Mouse (Mus musculus): Measurements from ENCODE around the gene Xylb.
A peak's percentile ranks its signal among the peaks of the same experiment; 100 is the strongest.

Xylb gene

DNA sequence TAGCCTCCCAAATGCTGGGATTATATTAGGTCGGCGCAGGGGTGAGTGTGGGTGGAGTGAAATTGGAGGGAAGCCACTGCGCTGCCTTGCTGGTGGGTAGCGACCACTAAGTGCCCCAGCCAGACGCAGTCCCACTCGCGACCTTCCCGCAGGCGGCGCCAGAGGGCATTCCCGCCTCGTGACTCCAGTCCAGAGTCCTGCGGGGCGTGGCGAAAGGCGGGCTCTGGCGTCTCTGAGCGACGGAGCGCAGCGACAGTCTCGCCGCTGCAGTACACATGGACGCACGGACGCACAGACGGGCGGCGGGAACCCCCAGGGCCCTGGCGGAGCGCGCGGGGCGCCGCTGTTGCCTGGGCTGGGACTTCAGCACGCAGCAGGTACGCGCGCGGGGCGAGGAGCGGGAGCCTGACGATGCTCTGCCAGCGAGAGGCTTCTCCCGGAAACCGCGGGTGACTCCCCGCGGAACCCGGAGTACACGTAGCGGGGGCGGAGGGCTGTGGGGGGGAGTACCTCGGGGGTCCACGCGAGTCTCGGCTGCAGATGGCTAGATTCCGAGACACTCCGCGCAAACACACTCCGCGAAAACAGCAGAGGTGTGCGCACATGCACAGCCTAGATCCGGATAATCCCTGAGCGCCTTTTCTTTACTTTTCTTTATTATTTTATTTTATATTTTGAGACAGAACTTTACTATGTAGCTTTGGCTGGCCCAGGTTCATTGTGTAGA lies at the start of gene Xylb:
Gene Xylb, plus strand, starts transcription at position 51 of the 727 bp plus-strand sequence.
- peak; percentile 97 for DNase-seq

DNA sequence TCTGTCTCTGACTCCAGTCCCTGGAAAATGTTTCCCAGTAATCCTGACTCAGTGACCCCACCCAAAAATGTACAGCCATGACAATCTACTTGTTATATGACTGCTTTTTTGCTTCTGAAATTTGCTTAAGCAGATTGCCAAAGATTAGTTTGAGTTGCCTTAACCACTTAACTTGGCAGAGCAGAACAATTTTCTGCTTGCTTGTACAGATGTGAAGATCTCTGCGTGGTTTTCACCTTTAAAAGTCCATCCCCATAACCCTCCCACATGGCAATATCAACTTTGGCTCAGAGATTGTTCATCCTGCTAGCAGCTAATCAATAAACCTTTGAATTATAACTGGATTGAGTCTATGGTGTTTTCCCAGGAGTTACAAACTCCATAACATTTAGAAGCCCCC lies 48.1 kb upstream of the Xylb start:
- DNase-seq = no peak

GRCm38 (mm10) chr9:119313096-119313495 lies 44.1 kb upstream of the Xylb start:
- no peak for DNase-seq

DNA sequence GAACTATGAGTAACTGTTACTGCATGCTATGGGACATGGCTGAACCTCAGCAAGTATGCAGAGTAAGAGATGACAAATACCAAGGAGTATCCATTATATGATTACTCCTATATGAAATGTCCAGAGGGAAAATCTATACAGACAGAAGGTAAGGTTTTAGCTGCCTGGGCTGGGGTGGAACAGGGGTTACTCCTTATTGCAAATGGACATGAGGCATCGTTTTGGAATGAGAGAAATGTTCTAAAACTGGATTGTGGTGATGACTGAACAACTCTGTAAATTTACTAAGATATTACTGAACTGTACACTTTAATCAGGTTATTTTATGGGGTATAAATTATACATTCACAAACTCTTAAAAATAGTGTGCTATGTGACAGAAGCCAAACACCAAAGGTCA lies 38.3 kb upstream of the Xylb start:
- DNase-seq = no peak

DNA sequence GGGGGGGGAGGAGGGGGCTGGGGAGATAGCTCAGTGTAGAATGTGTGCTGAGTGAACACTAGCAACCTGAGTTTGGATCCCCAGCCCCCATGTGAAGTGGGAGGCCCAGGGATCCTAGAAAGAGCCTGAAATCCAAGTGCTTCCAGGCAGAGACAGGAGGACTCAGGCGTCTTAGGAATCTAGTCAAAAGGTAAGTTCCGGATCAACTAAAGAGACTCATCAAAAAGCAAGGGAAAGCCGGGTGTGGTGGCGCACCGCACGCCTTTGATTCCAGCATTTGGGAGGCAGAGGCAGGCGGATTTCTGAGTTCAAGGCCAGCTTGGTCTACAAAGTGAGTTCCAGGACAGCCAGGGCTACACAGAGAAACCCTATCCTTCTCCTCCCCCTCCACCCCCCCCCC lies 36.7 kb upstream of the Xylb start:
- DNase-seq = no peak

DNA sequence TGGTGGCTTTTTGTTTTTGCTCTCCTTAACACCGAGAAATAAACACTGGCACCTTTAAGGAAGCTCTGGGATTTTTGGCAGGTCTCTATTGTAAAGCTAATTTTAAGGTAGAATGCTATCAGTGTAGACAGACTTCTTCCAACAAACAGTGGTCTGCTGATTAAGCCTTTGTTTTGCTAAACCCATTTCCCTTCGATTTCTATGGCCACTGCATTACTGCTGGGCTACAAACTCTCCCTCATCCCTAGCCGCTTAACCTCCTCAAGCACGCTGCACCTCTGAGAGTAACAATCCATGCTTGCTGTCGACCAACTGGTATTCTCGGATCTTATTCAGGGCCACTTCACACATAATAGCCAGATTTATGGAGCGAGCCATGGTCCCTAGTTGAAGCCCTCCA lies 36.2 kb upstream of the Xylb start:
- no peak for DNase-seq

- peak in 1 of 2 experiments; percentile 63 for DNase-seq
Measured at GRCm38 (mm10) chr9:119321392-119322229, 35.6 kb upstream of the Xylb start.

GRCm38 (mm10) chr9:119322289-119323259 lies 34.6 kb upstream of the Xylb start, which contains the start of gene Oxsr1:
Gene Oxsr1, minus strand, starts transcription at chr9:119322427.
- DNase-seq = peak; percentile 99 to 100

DNA sequence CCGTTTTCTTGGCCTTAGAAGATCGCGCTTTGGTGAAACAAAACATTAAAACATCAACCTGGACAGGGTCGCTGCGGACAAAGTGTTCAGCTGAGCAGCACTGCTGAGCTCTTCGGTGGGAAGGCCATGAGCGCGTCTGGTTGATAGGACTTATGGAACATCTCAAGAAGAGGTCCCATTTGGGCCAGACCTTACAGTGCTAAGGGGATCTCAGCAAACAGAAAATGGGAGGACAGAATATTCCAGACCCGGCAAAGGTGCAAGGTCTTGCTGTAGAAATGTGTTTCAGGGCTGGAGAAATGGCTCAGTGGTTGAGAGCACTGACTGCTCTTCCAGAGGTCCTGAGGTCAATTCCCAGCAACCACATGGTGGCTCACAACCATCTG lies 33.9 kb upstream of the Xylb start:
- peak in 1 of 2 experiments; percentile 34 for DNase-seq

GRCm38 (mm10) chr9:119324130-119324529 lies 33.1 kb upstream of the Xylb start:
- no peak for DNase-seq

DNA sequence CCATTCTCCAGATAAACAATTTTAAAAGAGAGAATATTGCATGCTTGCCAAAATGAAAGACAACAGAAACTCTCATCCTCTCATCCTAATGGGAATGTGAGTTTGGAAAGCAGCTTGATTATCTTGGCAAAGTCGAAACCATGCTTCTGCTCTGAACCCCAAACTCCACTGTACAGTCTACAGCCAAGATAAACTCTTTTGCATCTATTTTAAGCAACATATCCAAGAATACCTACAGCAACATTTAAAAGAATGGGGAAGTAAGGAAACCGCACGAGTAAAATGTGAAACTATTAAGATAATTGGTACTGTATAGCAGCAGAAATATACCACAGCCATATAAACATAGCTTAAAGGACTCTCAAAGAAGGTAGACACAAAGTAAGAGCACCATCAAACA lies 28.7 kb upstream of the Xylb start:
- DNase-seq = no peak

DNA sequence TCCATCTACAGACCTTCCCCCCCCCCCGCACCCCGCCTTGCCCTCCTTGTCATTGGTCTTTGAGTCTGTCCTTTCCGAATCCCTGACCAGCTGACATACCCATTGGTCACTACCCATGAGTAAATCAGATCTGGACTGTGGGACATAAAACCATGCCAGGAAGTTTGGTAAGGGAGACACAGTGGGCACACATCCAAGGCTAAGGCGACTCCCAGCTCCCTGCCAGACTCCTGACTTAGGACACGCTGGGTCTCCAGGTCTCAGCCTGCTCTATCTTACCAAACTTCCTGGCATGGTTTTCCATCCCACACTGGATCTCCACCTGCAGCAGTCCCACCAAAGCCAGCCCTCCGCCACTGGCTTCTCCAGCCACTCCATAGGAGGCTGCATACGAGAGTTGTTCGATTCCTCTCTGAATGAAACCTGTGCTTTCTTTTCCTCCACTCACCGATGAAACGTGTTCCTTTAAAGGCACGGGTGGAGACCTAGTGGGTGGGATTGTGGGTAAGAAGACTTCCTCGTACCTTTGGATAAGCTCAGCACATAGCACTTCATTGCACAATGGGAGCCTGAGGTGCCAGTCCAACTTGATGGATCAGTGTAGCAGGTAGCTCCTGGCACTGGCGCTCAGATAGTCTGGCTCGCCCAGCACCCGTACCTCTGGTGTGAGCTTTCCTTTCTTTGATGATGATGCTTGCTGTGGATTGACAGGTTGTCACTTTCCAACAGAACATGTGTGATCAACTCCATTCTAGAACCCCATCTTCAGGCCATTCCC lies 26.8 kb upstream of the Xylb start:
- DNase-seq = peak in 1 of 2 experiments; percentile 49

DNA sequence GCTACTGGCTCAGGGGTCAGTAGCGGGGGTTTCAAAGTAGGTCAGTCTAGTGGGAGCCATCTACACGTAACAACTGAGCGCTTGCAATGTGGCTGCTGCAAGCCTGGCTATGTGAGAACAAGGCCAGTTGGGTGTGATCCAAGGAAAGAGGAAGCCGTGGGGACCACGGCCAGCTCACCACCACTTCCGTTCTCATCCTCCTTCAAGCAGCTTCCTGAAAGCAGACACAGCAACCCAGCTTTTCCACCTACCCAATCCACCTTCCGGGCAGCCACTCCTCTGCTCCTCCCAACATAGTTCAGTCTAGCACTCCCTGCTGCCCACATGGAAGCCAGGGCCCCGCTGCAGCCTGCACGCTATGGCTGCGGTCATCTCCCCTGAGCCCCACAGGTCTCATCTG lies 22.9 kb upstream of the Xylb start:
- DNase-seq = peak; percentile 69 to 82

DNA sequence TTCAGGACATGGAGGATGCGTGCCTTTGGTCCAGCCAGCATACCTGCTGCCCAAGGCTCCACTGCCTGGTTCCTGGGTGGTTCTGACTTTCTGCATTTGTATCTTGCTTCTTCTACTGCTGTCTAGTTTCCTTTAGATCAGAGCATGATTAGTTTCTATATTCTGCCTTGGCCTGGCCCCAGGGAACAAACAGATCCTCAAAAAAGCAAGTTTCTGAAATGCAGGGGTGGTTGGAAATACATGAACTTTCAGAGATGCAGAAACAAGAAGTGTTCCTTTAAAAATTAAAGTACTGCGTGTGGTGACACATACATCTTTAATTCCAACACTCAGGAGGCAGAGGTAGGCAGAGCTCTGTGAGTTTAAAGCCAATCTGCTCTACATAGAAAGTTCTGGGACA lies 22.3 kb upstream of the Xylb start:
- DNase-seq = no peak

GRCm38 (mm10) chr9:119335571-119335970 lies 21.6 kb upstream of the Xylb start:
- DNase-seq = peak in 1 of 2 experiments; percentile 25

DNA sequence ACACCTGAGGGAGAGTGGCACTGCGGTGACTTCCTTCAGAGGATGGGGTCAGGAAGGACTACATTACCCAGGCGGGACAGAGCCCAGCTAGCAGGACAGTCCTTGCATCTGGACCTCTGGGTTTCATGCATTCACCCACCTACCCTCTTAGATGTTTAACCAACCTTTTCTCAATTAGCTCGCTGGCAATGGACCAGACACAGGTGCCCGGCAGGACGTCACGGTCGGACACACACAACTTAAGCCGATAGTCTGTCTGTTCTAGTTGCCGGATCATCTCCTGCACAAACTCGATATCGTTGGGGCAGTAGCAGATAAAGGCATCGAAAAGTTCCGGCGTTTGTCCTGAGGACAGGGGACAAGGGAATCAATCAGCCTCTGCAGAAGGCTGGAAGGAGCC lies 19.3 kb upstream of the Xylb start:
- peak; percentile 39 to 42 for DNase-seq

GRCm38 (mm10) chr9:119338350-119338749 lies 18.8 kb upstream of the Xylb start:
- DNase-seq = peak in 1 of 2 experiments; percentile 27

GRCm38 (mm10) chr9:119339106-119339505 lies 18.1 kb upstream of the Xylb start:
- peak in 1 of 2 experiments; percentile 35 for DNase-seq

DNA sequence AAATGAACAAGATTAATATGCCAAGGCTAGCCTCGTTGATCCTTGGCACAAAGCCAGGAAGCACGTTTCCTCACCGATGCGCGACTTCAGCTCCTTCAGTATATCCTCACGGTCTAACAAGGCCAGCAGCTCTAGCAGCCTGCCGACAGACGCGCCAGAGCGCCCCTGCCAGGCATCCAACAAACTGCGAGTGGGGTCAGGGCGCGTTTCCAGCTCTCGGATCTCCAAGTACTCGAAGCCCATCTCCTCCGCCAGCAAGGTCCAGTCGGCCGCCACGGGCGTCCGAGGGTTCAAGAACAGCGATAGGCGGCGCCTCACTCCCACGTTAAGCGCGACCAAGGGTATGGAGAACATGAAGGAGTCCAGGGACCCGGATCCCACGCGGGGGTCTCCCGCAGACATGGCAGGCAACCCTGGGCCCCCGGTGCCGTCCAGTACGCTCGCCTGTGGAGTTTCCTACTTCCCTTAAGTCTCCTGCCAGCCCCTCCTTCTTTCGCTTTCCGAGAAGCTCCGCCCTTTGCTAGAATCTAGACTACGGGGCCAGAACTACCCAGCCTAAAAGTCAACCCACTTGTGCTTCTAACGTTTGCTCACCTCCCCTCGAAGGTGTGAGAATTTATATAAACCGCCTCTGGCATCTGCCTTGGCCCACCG lies 17.5 kb upstream of the Xylb start, which contains the start of gene Acaa1a:
Gene Acaa1a, plus strand, starts transcription at position 119 of the 654 bp plus-strand sequence.
- peak; percentile 80 to 86 for DNase-seq

- peak in 1 of 2 experiments; percentile 17 for DNase-seq
Measured at GRCm38 (mm10) chr9:119340212-119340580, 17.0 kb upstream of the Xylb start.
